Mouse (Mus musculus) small intestine, adult 2 months (tissue): ENCODE data around the gene Kmo.

Experiments used
- CTCF ChIP-seq: fragments of 200-500 bp; IDR thresholded peaks from 2 replicates; pipeline ENCODE4 v1.5.1; 2012; ENCODE audit warnings: low read depth, mild to moderate bottlenecking, control low read depth, inconsistent platforms, low read length, moderate library complexity, mixed read lengths; ENCODE audit not compliant: insufficient replicate concordance, insufficient read length; ENCODE audit errors: extremely low read depth
- POLR2A ChIP-seq: fragments of 200-500 bp; IDR thresholded peaks from 2 replicates; pipeline ENCODE4 v1.6.1; 2012; ENCODE audit warnings: low read depth, mild to moderate bottlenecking, control low read depth, inconsistent platforms, low read length, moderate library complexity

DNA sequence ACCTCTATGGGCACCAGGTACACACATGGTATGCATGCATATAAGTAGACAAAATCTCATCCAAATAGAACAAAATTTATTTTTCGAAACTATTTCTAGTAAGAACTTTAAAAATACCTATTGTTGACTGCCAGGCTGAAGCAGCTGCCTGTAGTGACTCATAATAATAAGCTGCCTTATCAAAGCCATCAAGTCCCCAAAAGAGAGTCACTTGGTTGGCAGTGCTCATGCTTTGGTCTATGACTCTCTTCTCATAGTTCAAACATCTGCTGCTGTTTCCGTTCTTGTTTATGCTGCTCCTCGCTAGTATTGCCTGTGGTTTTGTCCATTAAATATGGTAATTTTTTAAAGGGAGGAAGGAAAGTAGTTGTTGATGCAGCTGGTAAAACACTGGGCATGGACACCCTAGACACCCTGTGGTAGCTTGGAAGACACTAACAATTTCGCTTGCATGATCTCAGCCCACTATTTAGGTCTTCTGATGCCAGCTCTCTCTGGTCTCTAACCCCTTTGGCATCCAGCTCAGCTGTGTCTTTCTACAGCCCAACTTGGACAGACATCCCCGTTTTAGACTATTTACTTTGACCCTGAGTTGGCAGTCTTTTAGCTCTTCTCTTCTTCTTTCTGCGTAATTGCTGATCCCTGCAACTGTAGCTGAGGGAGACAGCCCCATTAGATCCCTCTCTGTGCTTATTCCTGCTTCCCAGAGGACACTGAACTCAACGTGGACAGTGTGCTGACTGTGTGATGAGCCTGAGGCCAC is 53.6 kb downstream of the Kmo start:
- TF ChIP-seq CTCF = no peak
- TF ChIP-seq POLR2A = no peak
